Mouse (Mus musculus): ENCODE measurements at regions not wholly inside any gene's neighbourhood (a gene's known extent, or its start where the extent isn't known, plus 50 kb on each side); places are given as distances from the start of the nearest gene placed in this dataset.

DNA sequence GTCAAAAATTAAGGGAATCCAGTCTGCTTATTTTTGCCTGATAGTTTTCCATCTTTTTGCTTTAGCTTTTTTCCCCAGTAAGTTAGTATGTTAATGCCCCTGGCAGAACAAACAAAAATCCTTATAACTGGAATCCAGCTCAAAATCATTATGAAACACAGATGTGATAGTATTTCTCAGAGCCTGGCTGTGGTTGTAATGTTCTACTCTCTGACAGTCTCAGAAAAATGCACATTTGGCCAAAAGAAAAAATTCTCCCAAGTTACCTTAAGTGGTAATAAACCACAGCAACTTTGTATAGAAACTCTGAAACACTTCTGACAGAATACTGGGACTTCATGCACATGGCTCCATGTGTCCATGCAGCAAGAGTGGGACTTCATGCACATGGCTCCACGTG is 193.5 kb upstream of the Rnd3 start:
- Histone ChIP-seq H3K27me3 (ENCODE audit: control insufficient read depth in 1 of 2, insufficient read depth in 2 of 2, low read length in 2 of 2) (no peaks in the 10 kb centered on the region), H3K9me3 (replicated peaks; ENCODE audit: insufficient read depth, low read length) (no peaks in the 10 kb centered on the region), H3K36me3 (ENCODE audit: control insufficient read depth in 1 of 2, insufficient read depth in 2 of 2, low read length in 2 of 2) (no peaks in the 10 kb centered on the region), H3K9ac (ENCODE audit: control insufficient read depth, low read depth, low read length, poor library complexity, severe bottlenecking) (no peak overlapping the region), H3K4me1 (ENCODE audit: control insufficient read depth in 1 of 2, insufficient read depth in 2 of 2, low read length in 2 of 2) (no peaks in the 10 kb centered on the region), H3K4me3 (ENCODE audit: control insufficient read depth in 1 of 2, insufficient read depth in 1 of 2, low read depth in 2 of 2, low read length in 2 of 2) (no peak overlapping the region), H3K79me2 (ENCODE audit: control insufficient read depth, insufficient read depth, low read length, poor library complexity) (no peaks in the 10 kb centered on the region), H3K27ac (ENCODE audit: control insufficient read depth, low read depth, low read length) (no peak overlapping the region)
- DNase-seq (ENCODE audit: low read depth, low spot score), result no peak
- TF ChIP-seq TBP (IDR thresholded peaks at IDR 0.05; ENCODE audit: low read depth, low read length) (no peak), MXI1 (IDR thresholded peaks at IDR 0.05; ENCODE audit: low read depth, low read length) (no peak), POLR2AphosphoS5 (IDR thresholded peaks at IDR 0.05; ENCODE audit: borderline replicate concordance, low read depth, low read length) (no peak), EP300 (IDR thresholded peaks at IDR 0.05; ENCODE audit: low read depth in 1 of 2, low read length in 2 of 2) (no peak), ZMIZ1 (IDR thresholded peaks at IDR 0.05; ENCODE audit: low read depth, low read length) (no peak), KAT2A (conservative IDR thresholded peaks at IDR 0.05; ENCODE audit: low read depth, low read length) (no peak), RAD21 (IDR thresholded peaks at IDR 0.05; ENCODE audit: low read depth, low read length) (no peak), MYB (IDR thresholded peaks at IDR 0.05; ENCODE audit: low read depth, low read length) (no peak)

GRCm38 (mm10) chr2:51334437-51334836 is 185.5 kb upstream of the Rnd3 start:
- TF ChIP-seq GABPA (IDR thresholded peaks at IDR 0.05; ENCODE audit: low read depth, low read length), result no peak
- no peak for TF ChIP-seq CTCF (IDR thresholded peaks at IDR 0.05 in 2 of 3, conservative IDR thresholded peaks at IDR 0.05 in 1 of 3; ENCODE audit: control insufficient read depth in 1 of 3, insufficient read depth in 1 of 3, low read depth in 2 of 3, low read length in 3 of 3, poor library complexity in 1 of 3, severe bottlenecking in 1 of 3)
- no peak for TF ChIP-seq TAL1 (IDR thresholded peaks at IDR 0.05; ENCODE audit: low read length)
- no peak for TF ChIP-seq SIN3A (IDR thresholded peaks at IDR 0.05; ENCODE audit: low read length)
- no peak for TF ChIP-seq CHD2 (IDR thresholded peaks at IDR 0.05; ENCODE audit: low read length)
- TF ChIP-seq MEF2A (IDR thresholded peaks at IDR 0.05; ENCODE audit: extremely low read depth, insufficient replicate concordance, low read depth, low read length, poor library complexity, severe bottlenecking), result no peak
- no peak for TF ChIP-seq HCFC1 (IDR thresholded peaks at IDR 0.05; ENCODE audit: low read depth, low read length)
- TF ChIP-seq RCOR1 (IDR thresholded peaks at IDR 0.05; ENCODE audit: low read depth, low read length), result no peak
- no peak for TF ChIP-seq MYB (IDR thresholded peaks at IDR 0.05; ENCODE audit: low read depth, low read length)
- no peak for TF ChIP-seq MAX (IDR thresholded peaks at IDR 0.05; ENCODE audit: low read length)
- TF ChIP-seq JUND (IDR thresholded peaks at IDR 0.05; ENCODE audit: low read depth, low read length), result no peak
- TF ChIP-seq NELFE (IDR thresholded peaks at IDR 0.05; ENCODE audit: low read depth, low read length), result no peak
- no peak for TF ChIP-seq ZKSCAN1 (IDR thresholded peaks at IDR 0.05; ENCODE audit: low read depth, low read length)
- no peak for TF ChIP-seq SMC3 (IDR thresholded peaks at IDR 0.05; ENCODE audit: low read depth, low read length)
- no peaks in the 10 kb centered on the region for H3K9me3 ChIP-seq (replicated peaks; ENCODE audit: insufficient read depth, low read length)
- no peaks in the 10 kb centered on the region for H3K27me3 ChIP-seq (ENCODE audit: control insufficient read depth in 1 of 2, insufficient read depth in 2 of 2, low read length in 2 of 2)
- no peak for DNase-seq (ENCODE audit: low read depth, low spot score)
- H3K36me3 ChIP-seq (ENCODE audit: control insufficient read depth in 1 of 2, insufficient read depth in 2 of 2, low read length in 2 of 2), result no peaks in the 10 kb centered on the region
- H3K27ac ChIP-seq (ENCODE audit: control insufficient read depth, low read depth, low read length), result no peak overlapping the region
- H3K79me2 ChIP-seq (ENCODE audit: control insufficient read depth, insufficient read depth, low read length, poor library complexity), result no peaks in the 10 kb centered on the region
- no peak overlapping the region for H3K9ac ChIP-seq (ENCODE audit: control insufficient read depth, low read depth, low read length, poor library complexity, severe bottlenecking)
- H3K4me1 ChIP-seq (ENCODE audit: control insufficient read depth in 1 of 2, insufficient read depth in 2 of 2, low read length in 2 of 2), result no peaks in the 10 kb centered on the region
- H3K4me3 ChIP-seq (ENCODE audit: control insufficient read depth in 1 of 2, insufficient read depth in 1 of 2, low read depth in 2 of 2, low read length in 2 of 2), result no peak overlapping the region

Measured in MEL (cell line).